Mouse (Mus musculus): ENCODE data around the gene Kdm4a. TPM values are rescaled to one million over a fixed set of nuclear protein-coding genes. Genes with fewer than 3 reads are reported as not detected.
A peak's percentile ranks its signal among the peaks of the same experiment; 100 is the strongest.

Gene Kdm4a
- polyA plus RNA-seq, 1 experiment from 2014 or later = 40.6 TPM

GRCm38 (mm10) chr4:118105256-118106053, 74.4 kb downstream of the Kdm4a start:
- no peaks in the 10 kb centered on the region for H3K9me3 ChIP-seq (replicated peaks)
- H3K27ac ChIP-seq (replicated peaks) = no peak overlapping the region
- no peak overlapping the region for H3K4me3 ChIP-seq (replicated peaks)
- no peak overlapping the region for H3K4me2 ChIP-seq
- H3K27me3 ChIP-seq (replicated peaks) = no peaks in the 10 kb centered on the region
- ATAC-seq (ENCODE audit: low FRiP score) = no peak
- H3K4me1 ChIP-seq = peaks cover 6% of the 10 kb centered on the region; the same call in 1 of the 2 replicates
- H3K9ac ChIP-seq (replicated peaks) = no peak overlapping the region
- 100% methylated on average over 3 of the region's 3 CpGs for WGBS
- H3K36me3 ChIP-seq = peaks cover 11% of the 10 kb centered on the region

DNA sequence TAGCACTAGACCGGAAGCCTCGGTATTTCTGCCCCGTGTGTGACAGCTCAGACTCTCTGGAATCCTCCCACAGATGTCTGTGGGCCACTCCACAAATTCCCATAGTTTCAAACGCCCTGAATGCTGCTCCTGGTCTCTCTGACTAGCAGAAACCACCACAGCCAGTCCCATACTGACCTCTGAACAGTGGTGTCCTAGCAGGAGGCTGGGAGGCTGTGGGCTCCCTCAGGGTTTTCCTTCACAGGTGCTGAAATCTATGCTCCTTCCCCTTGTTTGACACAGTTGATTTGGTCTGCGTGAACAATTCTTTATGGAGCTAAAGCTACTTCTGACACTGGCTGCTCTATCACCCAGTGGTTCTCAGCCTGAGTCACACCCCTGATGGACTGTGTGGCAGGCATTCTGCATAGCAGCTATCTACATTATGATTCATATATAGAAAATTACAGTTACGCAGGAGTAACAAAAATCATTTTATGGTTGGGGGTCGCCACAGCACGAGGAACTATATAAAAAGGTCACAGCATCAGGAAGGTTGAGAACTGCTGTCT, 76.5 kb downstream of the Kdm4a start:
- ATAC-seq (ENCODE audit: low FRiP score) = no peak
- H3K4me1 ChIP-seq = no peaks in the 10 kb centered on the region
- no peak overlapping the region for H3K4me2 ChIP-seq
- peaks cover 11% of the 10 kb centered on the region for H3K36me3 ChIP-seq
- H3K27ac ChIP-seq (replicated peaks) = no peak overlapping the region
- H3K4me3 ChIP-seq (replicated peaks) = no peak overlapping the region
- WGBS = 89% methylated on average over 8 of the region's 8 CpGs
- no peak overlapping the region for H3K9ac ChIP-seq (replicated peaks)
- H3K9me3 ChIP-seq (replicated peaks) = no peaks in the 10 kb centered on the region
- no peaks in the 10 kb centered on the region for H3K27me3 ChIP-seq (replicated peaks)

GRCm38 (mm10) chr4:118101497-118101896, 78.3 kb downstream of the Kdm4a start:
- 97% methylated on average over 6 of the region's 6 CpGs for WGBS
- Histone ChIP-seq H3K4me1 (no peaks in the 10 kb centered on the region), H3K36me3 (peaks cover 2% of the 10 kb centered on the region; the same call in 1 of the 2 replicates), H3K4me3 (replicated peaks) (no peak overlapping the region), H3K27me3 (replicated peaks) (no peaks in the 10 kb centered on the region), H3K9ac (replicated peaks) (no peak overlapping the region), H3K4me2 (no peak overlapping the region), H3K27ac (replicated peaks) (no peak overlapping the region), H3K9me3 (replicated peaks) (no peaks in the 10 kb centered on the region)
- no peak for ATAC-seq (ENCODE audit: low FRiP score)

GRCm38 (mm10) chr4:118099637-118100364, 80.0 kb downstream of the Kdm4a start:
- 91% methylated on average over 8 of the region's 8 CpGs for whole genome bisulfite sequencing
- no peak overlapping the region for H3K9ac ChIP-seq (replicated peaks)
- no peak for ATAC-seq (ENCODE audit: low FRiP score)

GRCm38 (mm10) chr4:118098571-118098970, 81.3 kb downstream of the Kdm4a start:
- H3K9me3 ChIP-seq (replicated peaks) = no peaks in the 10 kb centered on the region
- ATAC-seq (ENCODE audit: low FRiP score) = no peak
- H3K4me3 ChIP-seq (replicated peaks) = no peak overlapping the region
- peaks cover 2% of the 10 kb centered on the region; the same call in 1 of the 2 replicates for H3K4me1 ChIP-seq
- H3K27me3 ChIP-seq (replicated peaks) = no peaks in the 10 kb centered on the region
- no peak overlapping the region for H3K27ac ChIP-seq (replicated peaks)
- WGBS = 95% methylated on average over 6 of the region's 6 CpGs
- H3K9ac ChIP-seq (replicated peaks) = no peak overlapping the region
- H3K36me3 ChIP-seq = no peaks in the 10 kb centered on the region
- no peak overlapping the region for H3K4me2 ChIP-seq

More at GRCm38 (mm10) chr4:118099637-118100364, 80.0 kb downstream of the Kdm4a start:
- H3K4me1 ChIP-seq = peaks cover 2% of the 10 kb centered on the region; the same call in 1 of the 2 replicates
- H3K4me2 ChIP-seq = no peak overlapping the region
- H3K9me3 ChIP-seq (replicated peaks) = no peaks in the 10 kb centered on the region
- no peak overlapping the region for H3K27ac ChIP-seq (replicated peaks)
- no peaks in the 10 kb centered on the region for H3K27me3 ChIP-seq (replicated peaks)
- H3K36me3 ChIP-seq = no peaks in the 10 kb centered on the region
- H3K4me3 ChIP-seq (replicated peaks) = no peak overlapping the region

- H3K9ac ChIP-seq (replicated peaks) = no peak overlapping the region
- no peak overlapping the region for H3K4me2 ChIP-seq
- no peak for ATAC-seq (ENCODE audit: low FRiP score)
- H3K27ac ChIP-seq (replicated peaks) = no peak overlapping the region
- WGBS = 84% methylated on average over 6 of the region's 6 CpGs
- no peaks in the 10 kb centered on the region for H3K27me3 ChIP-seq (replicated peaks)
- H3K4me3 ChIP-seq (replicated peaks) = no peak overlapping the region
- no peaks in the 10 kb centered on the region for H3K9me3 ChIP-seq (replicated peaks)
- H3K36me3 ChIP-seq = no peaks in the 10 kb centered on the region
- H3K4me1 ChIP-seq = peaks cover 2% of the 10 kb centered on the region; the same call in 1 of the 2 replicates
Observed at GRCm38 (mm10) chr4:118096069-118096468, 83.8 kb downstream of the Kdm4a start.

- no peaks in the 10 kb centered on the region for H3K27me3 ChIP-seq (replicated peaks)
- H3K27ac ChIP-seq (replicated peaks) = no peak overlapping the region
- no peak overlapping the region for H3K4me3 ChIP-seq (replicated peaks)
- H3K9ac ChIP-seq (replicated peaks) = no peak overlapping the region
- no peaks in the 10 kb centered on the region for H3K9me3 ChIP-seq (replicated peaks)
- ATAC-seq (ENCODE audit: low FRiP score) = no peak
- peaks cover 2% of the 10 kb centered on the region; the same call in 1 of the 2 replicates for H3K4me1 ChIP-seq
- WGBS = 94% methylated on average over 11 of the region's 11 CpGs
- no peaks in the 10 kb centered on the region for H3K36me3 ChIP-seq
- H3K4me2 ChIP-seq = no peak overlapping the region
Observed at GRCm38 (mm10) chr4:118092784-118093457, 86.9 kb downstream of the Kdm4a start.

DNA sequence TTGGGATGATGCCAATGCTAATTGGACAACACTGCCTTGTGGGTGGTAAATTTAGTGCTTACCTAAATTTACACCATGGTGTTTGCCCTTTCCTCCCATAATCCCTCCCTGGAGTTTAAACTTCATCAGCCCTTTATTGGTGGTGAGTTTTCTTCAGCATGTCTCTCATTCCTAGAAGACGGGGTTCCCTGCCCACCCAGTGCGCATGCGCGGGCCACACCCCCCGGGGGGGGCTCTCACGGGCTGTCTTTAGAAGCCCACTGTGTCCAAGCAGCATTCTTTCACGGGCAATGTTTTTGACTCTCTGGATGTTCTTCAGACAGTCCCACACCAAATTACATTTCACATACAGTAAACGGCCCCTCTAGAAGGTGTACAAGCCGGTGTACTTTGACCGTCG, 89.4 kb downstream of the Kdm4a start:
- no peak overlapping the region for H3K4me3 ChIP-seq (replicated peaks)
- H3K4me1 ChIP-seq = no peaks in the 10 kb centered on the region
- 88% methylated on average over 11 of the region's 11 CpGs for WGBS
- H3K9ac ChIP-seq (replicated peaks) = no peak overlapping the region
- no peak for ATAC-seq (ENCODE audit: low FRiP score)
- peak overlapping the region; percentile 9; the same call in 1 of the 2 replicates for H3K27ac ChIP-seq (replicated peaks)
- H3K9me3 ChIP-seq (replicated peaks) = no peaks in the 10 kb centered on the region
- H3K36me3 ChIP-seq = no peaks in the 10 kb centered on the region
- H3K4me2 ChIP-seq = no peak overlapping the region
- no peaks in the 10 kb centered on the region for H3K27me3 ChIP-seq (replicated peaks)

- no peaks in the 10 kb centered on the region for H3K27me3 ChIP-seq (replicated peaks)
- H3K36me3 ChIP-seq = no peaks in the 10 kb centered on the region
- WGBS = 54% methylated on average over 9 of the region's 9 CpGs
- no peak overlapping the region for H3K4me2 ChIP-seq
- no peaks in the 10 kb centered on the region for H3K9me3 ChIP-seq (replicated peaks)
- no peak overlapping the region for H3K9ac ChIP-seq (replicated peaks)
- H3K4me1 ChIP-seq = no peaks in the 10 kb centered on the region
- ATAC-seq (ENCODE audit: low FRiP score) = no peak
- no peak overlapping the region for H3K27ac ChIP-seq (replicated peaks)
- H3K4me3 ChIP-seq (replicated peaks) = no peak overlapping the region
Observed at GRCm38 (mm10) chr4:118089939-118090338, 89.9 kb downstream of the Kdm4a start.

GRCm38 (mm10) chr4:118088771-118089170, 91.1 kb downstream of the Kdm4a start:
- Histone ChIP-seq H3K27ac (replicated peaks) (no peak overlapping the region), H3K4me3 (replicated peaks) (no peak overlapping the region), H3K9ac (replicated peaks) (no peak overlapping the region), H3K9me3 (replicated peaks) (no peaks in the 10 kb centered on the region), H3K36me3 (no peaks in the 10 kb centered on the region), H3K4me1 (no peaks in the 10 kb centered on the region), H3K4me2 (no peak overlapping the region), H3K27me3 (replicated peaks) (no peaks in the 10 kb centered on the region)
- WGBS = 85% methylated on average over 2 of the region's 2 CpGs
- no peak for ATAC-seq (ENCODE audit: low FRiP score)
